Mouse (Mus musculus) CH12.LX (cell line): Measurements from ENCODE around the gene Myo1d.

ENCODE experiments used
- CTCF ChIP-seq, 2 experiments: IDR thresholded peaks in 1 of 2; conservative IDR thresholded peaks in 1 of 2; 2 replicates each; pipeline ENCODE4 v1.5.1; 2011 to 2012; ENCODE audit warnings: low read depth in 2 of 2, low read length in 2 of 2, improper control_type of control experiment in 1 of 2, inconsistent platforms in 1 of 2, mild to moderate bottlenecking in 1 of 2, moderate library complexity in 1 of 2
- EP300 ChIP-seq: IDR thresholded peaks from 2 replicates; pipeline ENCODE4 v1.6.1; 2011; ENCODE audit warnings: low read length, improper control_type of control experiment
- MXI1 ChIP-seq: IDR thresholded peaks from 2 replicates; pipeline ENCODE4 v1.6.1; 2011; ENCODE audit warnings: mild to moderate bottlenecking, low read depth, low read length, improper control_type of control experiment
- NELFE ChIP-seq: IDR thresholded peaks from 2 replicates; pipeline ENCODE4 v1.6.1; 2011; ENCODE audit warnings: low read depth, low read length, improper control_type of control experiment

- TF ChIP-seq CTCF (conservative IDR thresholded peaks at IDR 0.05 in 1 of 2, IDR thresholded peaks at IDR 0.05 in 1 of 2; ENCODE audit: low read depth in 2 of 2, low read length in 2 of 2) (no peak), NELFE (no peak), MXI1 (no peak), EP300 (no peak)
Observed at GRCm38 (mm10) chr11:80484191-80484791, 295.5 kb downstream of the Myo1d start.
